Comparison of ENCODE assay signal across 9 mouse cellular contexts in genomic region chr12:111375559-111375958, GRCm38 (mm10). TPM values are rescaled to one million over a fixed set of nuclear protein-coding genes. Genes with fewer than 3 reads are reported as not detected.
DNase-seq lines count a peak whose midpoint lies in the region; ATAC-seq and TF ChIP-seq lines count a peak whose summit lies in the region.
"Had no signal": no experiment of that assay in that cellular context is flagged by ENCODE, and none has a peak within 500 bp of the region (broad histone marks: within the 10 kb centered on the region; RNA-seq: fewer than 3 reads in every experiment).

No protein-coding gene starts in this region.

- H3K79me2 ChIP-seq in C2C12 (ENCODE audit: control insufficient read depth, insufficient read depth), result peaks cover 68% of the 10 kb centered on the region

- H3K4me1 ChIP-seq in forebrain, postnatal 0 days (ENCODE audit: insufficient read depth), result peaks cover 18% of the 10 kb centered on the region
- peaks cover 33% of the 10 kb centered on the region for H3K4me1 ChIP-seq in liver, embryonic 15.5 days (replicated peaks)

- TF ChIP-seq CTCF in C2C12 (IDR thresholded peaks at IDR 0.05; ENCODE audit: control insufficient read depth, insufficient read depth, insufficient read length), result no peak
- no peak for TF ChIP-seq CTCF in forebrain, postnatal 0 days (IDR thresholded peaks at IDR 0.05; ENCODE audit: low read depth)

- H3K36me3 ChIP-seq in C2C12 (ENCODE audit: control insufficient read depth, insufficient read depth), result no peaks in the 10 kb centered on the region
- H3K36me3 ChIP-seq in forebrain, postnatal 0 days (ENCODE audit: insufficient read depth), result no peaks in the 10 kb centered on the region
- H3K36me3 ChIP-seq in liver, embryonic 15.5 days (replicated peaks), result no peaks in the 10 kb centered on the region

- peak overlapping the region; percentile 71 for H3K4me3 ChIP-seq in C2C12 (ENCODE audit: insufficient read depth, poor library complexity, severe bottlenecking)
- peak overlapping the region; percentile 95 for H3K4me3 ChIP-seq in forebrain, postnatal 0 days (ENCODE audit: low read depth, low read length)
- peak overlapping the region; percentile 68 for H3K4me3 ChIP-seq in liver, embryonic 15.5 days (replicated peaks)

- no peak overlapping the region for H3K27ac ChIP-seq in forebrain, postnatal 0 days (ENCODE audit: low read depth, low read length)
- H3K27ac ChIP-seq in liver, embryonic 15.5 days (replicated peaks), result peak overlapping the region; percentile 63; the same call in 1 of the 2 replicates

- peaks cover 64% of the 10 kb centered on the region for H3K79me3 ChIP-seq in C2C12 (ENCODE audit: low read depth)

- 67% methylated on average over 12 of the region's 12 CpGs for WGBS in forebrain, postnatal 0 days
- 56% methylated on average over 12 of the region's 12 CpGs for WGBS in liver, embryonic 15.5 days (ENCODE audit: insufficient replicate concordance)

- DNase-seq in cerebellum, adult 9-10 months, result peak; percentile 20
- DNase-seq in cerebellum, adult 9-11 months, result no peak
- DNase-seq in forebrain, postnatal 0 days, result no peak
- DNase-seq in frontal cortex, postnatal 10 days (ENCODE audit: low spot score in 2 of 2), result no peak
- DNase-seq in cerebellum, postnatal 10 days, result no peak
- no peak for DNase-seq in right cerebral cortex, postnatal 36 days (ENCODE audit: low spot score in 2 of 2)
- DNase-seq: B cell, adult 2 months had no signal

- no peak for ATAC-seq in forebrain, postnatal 0 days
- ATAC-seq in liver, embryonic 15.5 days (ENCODE audit: insufficient read depth), result no peak

- peak overlapping the region; percentile 91; the same call in 1 of the 2 replicates for H3K9ac ChIP-seq in forebrain, postnatal 0 days
- H3K9ac ChIP-seq in liver, embryonic 15.5 days, result no peak overlapping the region

- no peaks in the 10 kb centered on the region for H3K9me3 ChIP-seq in forebrain, postnatal 0 days (ENCODE audit: low read length)
- no peaks in the 10 kb centered on the region for H3K9me3 ChIP-seq in liver, embryonic 15.5 days (replicated peaks)

- peak overlapping the region; percentile 42 for H3ac ChIP-seq in C2C12 (ENCODE audit: control insufficient read depth, insufficient read length, low read depth)

- no peaks in the 10 kb centered on the region for H3K27me3 ChIP-seq in C2C12 (ENCODE audit: control insufficient read depth, insufficient read depth, insufficient read length)
- no peaks in the 10 kb centered on the region for H3K27me3 ChIP-seq in forebrain, postnatal 0 days (ENCODE audit: insufficient read depth, low read length)
- peaks cover 66% of the 10 kb centered on the region for H3K27me3 ChIP-seq in liver, embryonic 15.5 days

- peak overlapping the region; percentile 90 for H3K4me2 ChIP-seq in forebrain, postnatal 0 days (ENCODE audit: low read depth)
- H3K4me2 ChIP-seq in liver, embryonic 15.5 days, result peak overlapping the region; percentile 74

TF ChIP-seq in C2C12, 6 proteins besides CTCF, POLR2A, EP300 and RAD21:
- TF ChIP-seq CEBPB (IDR thresholded peaks at IDR 0.05; ENCODE audit: low read depth) (no peak), MAX (IDR thresholded peaks at IDR 0.05) (no peak), MYOD1 (IDR thresholded peaks at IDR 0.05; ENCODE audit: control insufficient read depth, insufficient read length, low read depth) (no peak), USF1 (IDR thresholded peaks at IDR 0.05; ENCODE audit: low read depth) (no peak), FOSL1 (IDR thresholded peaks at IDR 0.05; ENCODE audit: insufficient read depth, low read length, poor library complexity, severe bottlenecking) (no peak), MYOG (IDR thresholded peaks at IDR 0.05; ENCODE audit: control insufficient read depth, extremely low read depth, insufficient read length) (no peak)

RNA-seq across cellular contexts. Expression of gene Cdc42bpb, which starts 2.0 kb away (rescaled TPM):
- polyA plus RNA-seq in C2C12 (2012; fragmentation: generic; extraction: Trizol), result 48.1 TPM
- total RNA-seq in forebrain, postnatal 0 days (2014; rRNA removed), result 113 and 139 TPM in 2 replicates
- 28.0 and 31.1 TPM in 2 replicates for polyA plus RNA-seq in forebrain, postnatal 0 days (2015; fragmentation: Nextera tagmentation; extraction: Ambion mirVana)
- 6.6 and 9.4 TPM in 2 replicates for polyA plus RNA-seq in liver, embryonic 15.5 days (2015; fragmentation: Nextera tagmentation; extraction: Ambion mirVana)

RNA-seq across cellular contexts. Expression of gene Lbhd2, which starts 31.1 kb away (rescaled TPM):
- polyA plus RNA-seq in C2C12 (2012; fragmentation: generic; extraction: Trizol), result not detected
- 3.7 and 4.4 TPM in 2 replicates for total RNA-seq in forebrain, postnatal 0 days (2014; rRNA removed)
- 10.5 and 12.9 TPM in 2 replicates for polyA plus RNA-seq in forebrain, postnatal 0 days (2015; fragmentation: Nextera tagmentation; extraction: Ambion mirVana)
- not detected in 2 replicates for polyA plus RNA-seq in liver, embryonic 15.5 days (2015; fragmentation: Nextera tagmentation; extraction: Ambion mirVana)

RNA-seq across cellular contexts. Expression of gene Exoc3l4, which starts 41.3 kb away (rescaled TPM):
- polyA plus RNA-seq in C2C12 (2012; fragmentation: generic; extraction: Trizol), result 58.3 TPM
- 2.1 TPM in 2 replicates for total RNA-seq in forebrain, postnatal 0 days (2014; rRNA removed)
- polyA plus RNA-seq in forebrain, postnatal 0 days (2015; fragmentation: Nextera tagmentation; extraction: Ambion mirVana), result 1.5 and 2.0 TPM in 2 replicates
- polyA plus RNA-seq in liver, embryonic 15.5 days (2015; fragmentation: Nextera tagmentation; extraction: Ambion mirVana), result 22.5 and 23.5 TPM in 2 replicates

Comparison
In these comparisons a context has a peak if more than half of its experiments do, and no peak if none do; other contexts are left out.
1. RNA of gene Lbhd2, which starts 31.1 kb away (polyA plus RNA-seq): 10.5 to 12.9 TPM in forebrain, postnatal 0 days; not detected in liver, embryonic 15.5 days and not detected in C2C12 (single experiment); every median in the first group is over 10 times any median in the second.
2. Peak in every context shown above with its lines, with median percentiles within 50 percentile points of each other: H3K4me3 ChIP-seq.